Mouse (Mus musculus) thymus, postnatal 4 days (tissue): ENCODE results near the gene Prrg2.

Experiments used
- DNase-seq: peaks from one replicate; pipeline ENCODE4 v3.0.0; 2021

The Prrg2 gene

DNA sequence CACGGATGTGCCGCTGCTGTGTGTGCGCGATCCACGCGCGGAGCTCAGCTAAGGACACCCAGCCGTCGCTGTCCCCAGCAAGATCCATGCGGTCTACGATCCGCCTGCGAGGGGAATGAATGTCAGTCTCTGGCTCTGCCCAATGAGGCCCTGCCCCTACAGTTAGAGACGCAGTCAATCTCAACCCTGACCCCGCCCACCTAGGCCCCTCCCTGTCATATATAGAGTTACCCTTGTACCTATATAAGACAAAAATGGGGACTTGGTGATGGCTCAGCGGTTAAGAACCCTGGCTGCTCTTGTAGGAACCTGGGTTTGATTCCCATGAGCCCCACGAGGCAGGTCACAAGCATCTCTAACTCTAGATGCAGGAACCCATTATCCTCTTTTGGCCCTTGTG lies 26.1 kb upstream of the Prrg2 start:
- DNase-seq: no peak

DNA sequence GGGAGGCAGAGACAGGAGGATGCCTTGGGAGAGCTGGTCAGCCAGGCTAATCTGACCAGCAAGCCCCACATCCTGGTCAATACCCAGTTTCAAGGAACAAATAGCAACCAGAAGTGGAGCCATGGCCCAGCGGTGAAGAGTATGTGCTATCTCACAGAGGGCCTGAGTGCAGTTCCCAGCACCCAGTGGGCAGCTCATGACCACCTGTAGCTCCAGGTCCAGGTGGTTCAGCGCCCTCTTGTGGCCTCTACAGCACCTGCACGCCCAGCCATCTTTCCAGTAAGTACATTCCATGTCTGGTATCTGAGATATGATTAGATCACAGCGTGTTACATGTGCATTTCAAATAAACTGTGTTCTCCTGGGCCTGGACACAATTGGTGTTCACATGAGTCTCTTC lies 23.6 kb upstream of the Prrg2 start:
- no peak for DNase-seq

DNA sequence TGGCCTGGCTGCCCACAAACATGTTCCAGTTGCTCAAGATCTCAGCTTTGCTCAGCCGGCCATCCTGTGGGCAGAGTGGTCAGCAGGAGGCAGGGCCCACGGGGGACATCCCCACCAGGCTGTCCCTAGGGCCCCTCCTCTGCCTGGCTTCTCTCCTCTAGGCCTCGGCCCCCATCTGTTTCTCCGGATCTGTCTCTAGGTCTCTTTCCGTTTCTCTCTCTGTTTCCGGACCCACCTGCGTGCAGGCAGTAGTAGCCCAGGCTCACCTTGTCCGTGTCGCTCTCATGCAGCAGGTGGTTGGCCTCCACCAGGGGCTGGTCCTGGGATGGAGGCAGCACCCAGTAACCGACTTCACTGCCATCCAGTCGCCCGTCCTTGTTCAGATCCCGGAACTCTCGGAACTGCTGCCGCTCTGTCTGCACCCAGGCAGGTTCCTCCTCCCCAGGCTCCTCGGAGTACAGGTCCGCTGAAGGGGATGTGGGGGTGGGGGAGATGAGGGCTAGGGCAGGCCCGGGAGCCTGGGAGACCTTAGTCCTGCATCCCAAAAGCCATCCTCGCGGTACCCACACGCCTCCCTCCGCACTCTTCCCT lies 20.9 kb upstream of the Prrg2 start:
- DNase-seq: peak; percentile 64

DNA sequence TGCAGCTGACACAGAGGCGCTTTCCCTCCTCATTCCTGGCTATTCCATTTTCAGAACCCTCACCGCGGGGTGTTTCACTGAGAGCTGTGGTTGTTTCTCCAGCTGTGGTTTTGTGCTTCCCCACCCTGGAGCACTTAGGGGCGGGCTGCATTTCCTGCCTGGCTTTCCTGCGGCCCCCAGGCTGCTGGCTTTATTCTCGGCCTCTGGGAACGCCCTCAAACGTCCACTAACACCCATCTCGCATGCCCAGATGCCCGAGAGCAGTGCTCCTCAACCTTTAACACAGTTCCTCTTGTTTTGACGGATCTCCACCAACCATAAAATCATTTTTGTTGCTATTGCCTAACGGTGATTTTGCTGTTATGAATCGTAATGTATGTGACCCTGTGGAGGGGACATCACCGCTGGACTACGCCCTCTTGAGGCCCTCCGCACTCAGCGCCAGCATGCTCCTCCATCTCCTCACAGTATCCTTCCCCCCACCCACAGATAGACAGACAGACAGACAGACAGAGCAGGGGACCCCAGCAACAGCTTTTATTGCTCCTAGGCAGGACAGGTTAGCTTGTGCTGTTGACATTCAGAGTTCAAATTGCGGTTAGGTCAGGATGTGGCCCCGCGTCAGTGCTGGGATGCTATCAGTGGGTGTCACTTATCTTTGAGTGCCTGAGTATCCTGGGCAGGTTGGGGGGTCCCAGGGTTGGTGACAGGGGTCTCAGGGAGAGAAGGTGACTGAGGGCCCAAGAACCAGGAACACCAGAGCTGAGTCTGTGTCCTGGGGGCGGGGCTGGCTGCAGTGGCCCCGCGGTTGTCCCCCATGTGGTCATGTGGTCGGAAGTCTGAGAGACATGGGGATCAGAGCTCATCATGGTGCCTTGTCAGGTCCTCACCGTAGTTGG lies 20.2 kb upstream of the Prrg2 start:
- peak; percentile 55 for DNase-seq

DNA sequence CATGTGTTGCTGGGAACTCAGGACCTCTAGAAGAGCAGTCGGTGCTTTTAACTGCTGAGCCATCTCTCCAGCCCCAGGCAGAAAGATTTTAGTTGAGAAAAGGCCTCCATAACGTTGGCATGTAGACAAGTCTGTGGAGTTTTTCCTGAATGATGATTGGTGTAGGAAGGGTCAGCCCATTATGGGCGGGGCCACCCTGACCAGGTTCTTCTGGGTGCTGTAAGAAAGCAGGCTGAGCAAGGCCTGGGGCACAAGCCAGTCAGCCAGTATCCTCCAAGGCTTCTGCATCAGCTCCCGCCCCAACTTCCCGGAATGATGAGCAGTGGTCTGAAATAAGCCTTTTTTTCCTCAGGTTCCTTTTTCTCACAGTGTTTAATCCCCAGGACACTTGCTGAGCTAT lies 18.5 kb upstream of the Prrg2 start:
- DNase-seq: no peak

DNA sequence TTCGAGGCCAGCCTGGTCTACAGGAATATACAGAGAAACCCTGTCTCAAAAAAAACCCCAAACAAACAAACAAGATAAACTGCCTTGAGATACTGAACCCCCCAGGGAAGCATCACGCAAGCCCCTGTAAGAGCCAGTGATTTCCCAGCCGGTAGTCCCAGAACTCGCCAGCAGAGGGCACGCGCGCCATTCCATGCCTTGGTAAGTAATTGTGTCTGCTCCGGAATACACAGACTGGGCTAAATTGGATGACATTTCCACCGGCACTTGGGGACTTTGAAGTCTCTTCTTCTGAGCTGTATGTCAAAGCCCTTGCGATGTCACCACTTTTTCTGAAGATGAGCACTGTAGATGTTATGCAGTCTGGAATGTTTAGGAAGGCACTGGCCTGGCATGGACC lies 17.4 kb upstream of the Prrg2 start:
- DNase-seq: peak; percentile 96

DNA sequence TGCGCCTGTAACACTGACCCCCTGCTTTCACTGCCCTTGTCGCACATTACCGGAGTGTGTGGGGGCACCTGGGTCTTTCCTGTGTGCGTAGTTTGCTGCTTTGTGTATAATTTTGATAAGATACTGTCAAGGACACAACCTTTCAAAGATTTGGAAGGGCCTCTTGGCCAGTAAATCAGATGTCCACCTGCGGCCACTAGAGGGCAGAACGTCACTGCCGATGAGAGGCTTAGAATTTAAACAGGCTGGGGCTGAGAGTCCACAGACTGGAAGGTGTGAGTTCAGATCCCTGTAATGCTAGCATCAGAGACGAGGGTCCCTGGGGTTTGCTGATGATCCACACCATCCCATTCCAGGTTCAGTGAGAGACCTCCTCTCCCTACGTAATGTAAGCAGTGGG lies 16.0 kb upstream of the Prrg2 start:
- peak; percentile 87 for DNase-seq

DNA sequence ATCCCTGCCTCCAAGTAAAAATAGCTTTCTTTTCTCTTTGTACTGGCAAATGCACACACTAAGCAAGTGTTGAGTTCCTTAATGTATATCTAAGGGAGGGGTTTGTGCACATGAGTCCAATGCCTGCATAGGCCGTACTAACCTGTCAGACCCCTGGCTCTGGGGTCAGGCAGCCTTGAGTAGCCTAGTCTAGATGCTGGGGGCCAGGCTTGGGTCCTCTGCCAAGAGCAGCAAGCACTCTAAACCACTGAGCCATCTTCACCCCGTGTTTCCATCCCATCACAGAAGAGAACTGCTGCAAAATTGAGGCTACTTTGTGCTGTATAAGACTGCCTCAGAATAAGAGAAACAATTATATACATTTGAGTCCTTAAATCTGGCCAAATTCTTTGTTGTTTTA lies 15.4 kb upstream of the Prrg2 start:
- no peak for DNase-seq

DNA sequence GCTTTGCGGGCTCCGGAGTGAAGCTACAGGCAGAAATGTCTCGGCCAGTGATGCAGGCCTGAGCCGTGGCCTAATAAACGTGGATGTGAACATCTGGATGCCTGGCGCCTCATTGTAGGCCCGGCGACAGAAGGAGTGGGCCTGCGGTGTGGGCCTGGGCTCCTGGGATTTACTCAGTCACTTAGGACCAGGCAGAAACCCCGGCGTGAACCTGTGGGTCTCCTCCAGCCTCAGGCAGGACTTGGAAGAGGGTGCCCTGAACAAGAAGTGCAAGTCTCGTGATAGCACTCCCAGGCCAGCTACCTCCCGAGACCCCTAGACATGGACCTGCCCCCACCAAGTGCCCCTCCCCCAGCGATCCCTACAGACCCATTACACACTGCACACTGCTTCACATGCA lies 14.8 kb upstream of the Prrg2 start:
- no peak for DNase-seq

DNA sequence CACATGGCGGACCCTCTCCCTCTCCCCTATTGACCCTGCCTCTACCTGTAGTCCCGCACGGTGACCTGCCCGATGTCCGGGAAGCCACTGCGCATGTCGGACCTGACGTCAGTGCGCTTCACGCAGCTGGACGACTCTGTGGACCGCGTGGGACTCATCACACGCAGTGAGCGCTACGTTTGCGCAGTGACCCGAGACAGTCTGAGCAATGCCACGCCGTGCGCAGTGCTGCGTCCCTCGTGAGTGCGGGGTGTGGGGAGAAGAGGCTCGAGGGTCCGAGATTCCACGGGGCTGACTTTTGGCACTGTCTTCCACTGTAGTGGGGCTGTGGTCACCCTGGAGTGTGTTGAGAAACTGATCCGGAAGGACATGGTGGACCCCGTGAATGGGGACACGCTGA lies 14.0 kb upstream of the Prrg2 start:
- DNase-seq: no peak

DNA sequence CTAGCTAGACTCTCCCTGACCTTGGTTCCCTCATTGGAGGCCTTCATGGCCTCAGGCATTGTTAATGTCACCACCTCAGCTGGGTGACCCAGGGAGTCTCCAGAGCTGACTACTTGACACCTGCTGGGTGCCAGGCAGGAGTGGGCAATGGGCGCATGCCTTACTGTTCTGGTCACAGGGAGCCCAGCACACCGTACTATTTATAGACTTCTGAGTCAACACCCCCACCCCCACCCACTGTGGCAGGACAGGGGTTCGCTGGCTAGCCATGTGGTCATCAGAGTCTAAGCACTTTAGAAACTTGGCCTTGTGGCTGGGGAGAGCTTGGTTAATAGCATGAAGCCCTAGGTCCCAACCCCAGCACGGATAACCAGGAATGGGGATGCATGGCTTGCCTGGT lies 12.9 kb upstream of the Prrg2 start:
- DNase-seq: no peak

DNA sequence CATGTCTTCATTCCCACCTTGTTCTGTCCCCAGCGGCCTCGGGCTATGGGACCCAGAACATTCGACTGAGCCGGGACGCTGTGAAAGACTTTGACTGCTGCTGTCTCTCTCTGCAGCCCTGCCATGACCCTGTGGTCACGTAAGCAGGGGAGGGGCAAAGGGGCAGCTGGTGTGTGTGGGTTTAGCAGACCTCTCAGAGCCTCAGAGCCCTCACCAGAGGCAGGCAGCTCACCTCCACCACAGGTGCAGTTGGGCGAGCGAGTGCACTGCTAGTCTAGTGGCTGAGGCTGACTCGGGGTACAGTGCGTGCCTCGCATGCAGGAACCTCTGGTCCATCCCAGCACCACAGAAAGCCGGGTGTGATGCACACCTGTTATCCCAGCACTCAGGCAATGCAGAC lies 11.5 kb upstream of the Prrg2 start:
- DNase-seq: no peak

DNA sequence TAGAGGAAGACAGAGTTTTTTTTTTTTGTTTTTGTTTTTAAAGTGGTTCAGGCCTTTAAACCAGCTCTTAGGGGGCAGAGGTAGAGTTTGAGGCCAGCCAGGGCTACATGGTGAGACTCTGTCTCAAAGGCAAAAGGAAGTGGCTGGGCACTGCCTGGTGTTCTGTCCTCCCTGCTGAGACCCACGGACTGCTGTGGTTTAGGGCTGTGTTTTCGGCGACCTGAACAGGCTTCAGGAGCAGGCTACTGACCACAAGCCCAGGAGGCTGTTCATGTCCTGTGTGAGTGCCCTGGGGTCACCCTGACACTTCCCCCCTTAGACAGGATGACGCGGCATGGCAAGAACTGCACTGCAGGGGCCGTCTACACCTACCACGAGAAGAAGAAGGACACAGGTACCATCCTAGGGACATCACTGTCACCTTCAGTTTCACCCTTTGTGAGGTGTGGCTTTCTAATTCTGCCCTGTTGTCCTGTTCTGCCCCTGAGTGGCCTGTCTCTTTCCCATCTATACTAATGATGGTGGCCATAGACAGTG lies 10.8 kb upstream of the Prrg2 start:
- DNase-seq: no peak

DNA sequence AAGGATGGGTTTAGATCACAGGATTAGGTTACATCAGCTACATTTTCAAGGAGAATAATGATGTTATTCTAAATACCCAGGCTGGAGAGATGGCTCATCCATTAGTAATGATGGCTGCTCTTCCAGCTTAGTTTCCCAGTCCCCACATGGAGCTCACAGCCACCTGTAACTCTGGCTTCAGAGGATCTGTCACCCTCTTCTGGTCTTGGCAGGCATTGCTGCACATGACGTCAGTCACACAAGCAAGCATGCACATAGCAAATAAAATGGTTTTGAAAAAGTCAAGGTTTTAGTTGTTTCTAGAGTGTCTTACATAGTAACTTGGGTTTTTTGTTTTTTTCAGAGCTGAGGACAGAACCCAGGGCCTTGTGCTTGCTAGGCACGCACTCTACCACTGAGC lies 9.8 kb upstream of the Prrg2 start:
- peak; percentile 36 for DNase-seq

DNA sequence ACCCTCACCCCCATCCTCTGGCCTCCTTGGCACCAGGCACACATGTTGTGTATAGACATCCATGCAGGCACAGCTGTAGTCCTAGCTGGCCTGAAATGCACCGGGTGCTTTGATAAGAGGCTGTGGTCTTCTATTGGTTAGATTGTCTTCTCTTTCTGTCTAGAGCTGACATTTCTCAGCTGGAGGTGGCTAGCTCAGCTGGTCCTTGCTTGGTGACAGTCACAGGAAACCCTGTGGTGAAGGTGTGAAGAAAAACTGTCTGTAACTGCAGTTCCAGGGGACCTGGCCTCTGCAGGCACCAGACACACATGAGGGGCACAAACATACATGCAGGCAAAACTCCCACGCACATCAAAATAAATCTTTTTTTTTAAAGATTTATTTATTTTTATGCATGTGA lies 7.2 kb upstream of the Prrg2 start:
- DNase-seq: no peak

DNA sequence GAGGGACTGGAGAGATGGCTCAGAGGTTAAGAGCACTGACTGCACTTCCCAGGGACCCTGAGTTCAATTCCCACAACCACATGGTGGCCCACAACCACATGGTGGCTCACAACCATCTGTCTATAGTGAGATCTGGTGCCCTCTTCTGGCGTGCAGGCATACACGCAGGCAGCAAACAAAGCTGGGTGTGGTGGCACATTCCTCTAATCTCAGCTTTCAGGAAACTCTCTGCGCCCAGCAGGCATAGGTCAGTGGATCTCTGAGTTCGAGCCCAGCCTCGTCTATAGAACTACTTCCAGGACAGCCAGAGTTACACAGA lies 5.5 kb upstream of the Prrg2 start:
- DNase-seq: peak; percentile 80

DNA sequence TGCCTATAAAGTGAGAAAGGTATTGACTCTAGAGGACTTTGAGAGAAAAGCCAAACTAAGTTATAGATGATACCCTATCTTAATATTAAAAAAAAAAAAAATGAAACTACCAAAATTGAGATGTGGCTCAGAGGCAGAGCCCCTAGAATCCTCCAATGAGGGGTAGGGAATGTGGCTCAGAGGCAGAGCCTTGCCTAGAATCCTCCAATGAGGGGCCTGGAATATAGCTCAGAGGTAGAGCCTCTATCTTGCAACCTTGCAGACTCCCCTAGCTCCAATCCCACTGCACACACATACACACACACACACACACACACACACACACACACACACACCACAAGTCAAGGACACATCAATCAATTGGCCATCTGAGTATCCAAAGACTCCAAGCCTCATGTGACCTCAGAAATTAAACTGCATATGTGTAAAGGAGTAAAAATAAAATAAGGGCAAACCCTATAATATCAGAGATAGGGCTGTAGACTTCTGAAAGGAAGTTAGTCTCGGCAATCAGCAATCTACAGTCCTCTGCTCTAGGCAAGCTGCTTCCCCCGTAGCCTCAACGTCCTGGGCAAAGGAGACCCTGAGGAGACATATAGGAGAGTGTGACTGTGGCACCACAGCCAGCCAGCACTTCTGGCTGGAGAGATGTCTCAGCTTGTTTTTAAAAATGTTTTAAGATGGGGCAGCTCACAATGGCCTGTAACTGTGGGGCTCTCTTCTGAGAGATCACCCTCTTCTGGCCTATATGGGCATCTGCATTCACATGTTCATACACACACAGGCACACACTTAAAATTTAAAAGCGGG lies 4.9 kb upstream of the Prrg2 start:
- no peak for DNase-seq

DNA sequence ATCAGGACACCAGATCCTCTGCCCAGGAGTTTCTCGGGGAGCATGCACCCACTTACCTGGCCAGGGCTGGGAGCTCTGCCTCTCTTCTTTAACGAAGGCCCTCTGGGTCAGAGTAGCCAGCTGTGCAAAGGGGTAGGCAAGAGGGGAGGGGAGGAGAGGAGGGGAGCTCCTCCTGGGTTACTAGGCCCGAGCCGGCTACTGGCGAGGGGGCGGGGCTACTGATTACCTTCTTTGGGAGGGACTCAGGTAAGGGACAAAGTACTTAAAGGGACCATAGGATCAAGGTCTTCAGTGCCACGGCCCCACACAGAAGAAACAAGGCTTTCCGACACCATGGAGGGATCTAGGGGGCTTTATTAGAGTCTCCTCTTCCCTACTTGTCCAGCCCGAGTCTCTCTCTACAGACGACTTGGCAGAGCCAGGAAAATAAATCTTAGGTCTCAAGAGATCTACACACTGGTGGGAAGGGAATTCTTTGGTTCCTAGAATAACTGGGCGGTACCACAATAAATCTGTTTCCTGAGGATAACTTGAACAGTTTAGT lies 873 bp downstream of the Prrg2 start:
- DNase-seq: peak; percentile 55

DNA sequence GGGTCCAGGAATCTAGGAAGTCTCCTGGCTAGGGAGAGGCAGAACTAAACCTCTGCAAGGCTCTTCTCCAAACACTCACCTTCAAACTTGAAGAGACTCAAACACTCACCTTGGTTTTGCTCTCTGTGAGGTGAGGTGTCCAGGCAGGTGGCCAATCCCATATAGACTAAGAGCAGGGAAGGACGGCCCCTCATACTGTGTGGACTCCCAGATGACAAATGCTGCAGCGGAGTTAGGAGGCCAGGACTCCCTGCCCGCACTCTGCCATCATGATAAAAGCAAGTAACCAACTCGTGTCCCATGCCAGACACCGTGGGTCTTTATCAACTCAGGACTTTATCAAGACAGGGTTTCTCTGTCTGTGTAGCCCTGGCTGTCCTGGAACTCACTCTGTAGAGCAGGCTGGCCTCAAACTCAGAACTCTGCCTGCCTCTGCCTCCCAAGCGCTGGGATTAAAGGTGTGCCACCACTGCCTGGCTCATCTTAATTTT lies 1.8 kb downstream of the Prrg2 start:
- no peak for DNase-seq

DNA sequence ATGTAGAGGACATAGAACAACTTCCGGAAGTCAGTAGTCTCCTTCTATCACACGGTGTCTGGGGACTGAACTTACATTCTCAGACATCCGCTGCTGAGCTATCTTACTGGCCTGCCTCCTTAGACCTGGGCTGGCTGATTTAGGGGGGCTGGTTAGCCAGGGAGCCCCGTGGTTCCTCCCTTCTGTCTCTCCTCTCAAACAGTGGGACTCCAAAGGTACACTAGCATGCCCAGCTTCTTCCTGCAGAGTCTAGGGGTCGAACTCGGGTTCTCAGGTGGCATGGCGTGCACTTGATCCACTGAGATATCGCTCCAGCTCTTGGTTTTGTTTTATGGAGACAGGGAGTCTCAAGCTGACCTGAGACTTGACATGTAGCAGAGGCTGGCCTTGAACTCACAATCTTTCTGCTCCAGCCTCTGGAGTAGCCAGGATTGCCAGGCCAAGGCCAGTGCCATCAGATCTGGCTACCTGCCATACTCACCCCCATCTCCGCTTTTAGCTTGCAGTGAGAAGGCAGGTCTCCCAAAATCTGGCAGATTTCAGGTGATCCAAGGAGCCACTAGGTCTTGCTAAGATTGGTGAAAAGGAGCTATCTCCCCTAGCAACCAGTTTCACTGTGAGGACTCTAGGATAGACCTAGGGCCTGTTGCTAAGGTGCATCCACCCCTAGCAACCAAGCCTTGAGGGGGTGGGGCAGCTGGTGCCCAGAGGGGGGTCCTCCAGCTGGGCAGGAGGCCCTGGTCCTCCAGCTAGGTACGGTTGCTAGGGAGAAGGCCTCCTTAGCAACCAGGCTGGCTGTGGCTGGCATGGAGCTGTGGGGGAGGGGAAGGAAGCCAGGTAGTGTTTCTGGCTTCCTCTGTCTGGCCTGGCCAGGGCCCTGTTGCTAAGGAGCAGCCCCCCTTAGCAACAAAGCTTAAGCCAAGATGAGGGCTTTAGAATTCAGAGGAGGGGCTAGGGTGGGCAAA lies 3.6 kb downstream of the Prrg2 start:
- no peak for DNase-seq

DNA sequence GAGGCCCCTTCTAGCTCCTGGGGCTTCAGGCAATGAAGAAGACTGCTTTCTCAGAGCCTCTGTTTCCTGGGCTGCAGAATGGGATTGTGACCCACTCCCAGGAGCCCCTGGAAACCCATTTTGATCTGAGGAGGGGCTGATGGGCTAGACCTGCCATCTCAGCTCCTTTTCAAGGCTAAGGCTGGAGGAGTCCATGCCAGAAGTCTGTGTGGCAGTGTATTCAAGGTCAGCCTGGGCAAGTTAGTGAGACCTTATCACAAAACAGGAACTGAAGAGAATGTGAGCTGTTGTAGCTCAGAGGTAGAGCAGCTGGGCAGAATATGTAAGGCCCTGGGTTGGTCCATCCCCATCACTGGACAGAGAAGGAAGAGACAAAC lies 5.5 kb downstream of the Prrg2 start:
- no peak for DNase-seq

DNA sequence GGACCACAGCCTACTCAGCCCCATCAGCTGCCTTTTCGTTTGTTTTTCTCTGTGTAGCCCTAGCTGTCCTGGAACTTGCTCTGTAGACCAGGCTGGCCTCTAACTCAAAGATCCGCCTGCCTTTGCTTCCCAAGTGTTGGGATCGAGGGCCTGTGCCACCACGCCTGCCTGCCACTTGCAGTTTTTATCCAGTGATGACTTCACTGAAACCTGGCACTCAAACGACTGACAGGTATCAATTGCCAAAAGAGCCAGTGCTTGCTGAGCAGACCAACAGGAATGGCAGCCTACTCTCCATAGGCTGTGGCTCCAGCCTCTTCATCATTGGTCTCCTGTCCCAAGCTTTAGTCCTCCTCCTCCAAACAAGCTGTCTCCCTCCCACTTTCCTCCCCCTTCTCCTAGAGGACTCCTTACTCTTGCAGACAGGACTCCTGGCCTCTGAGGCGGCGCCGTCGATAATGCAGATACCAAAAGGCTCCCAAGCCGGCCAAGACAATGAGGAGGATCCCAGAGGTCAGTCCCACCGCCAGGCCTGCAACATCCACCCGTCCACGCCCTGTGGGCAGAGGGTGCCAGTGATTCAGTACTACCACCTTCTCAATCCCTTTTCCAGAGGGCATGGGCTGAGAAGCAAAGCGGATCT lies 6.0 kb downstream of the Prrg2 start:
- DNase-seq: no peak
